Mouse (Mus musculus) kidney, adult 2 months (tissue): Measurements from ENCODE around the gene Mgl2.
"Not testable (repeated sequence)": the region's sequence is repeated elsewhere in the genome, so short reads cannot be mapped to it uniquely, and the experiment has no call there.

Experiments
- CTCF ChIP-seq: fragments of 200-500 bp; conservative IDR thresholded peaks from 2 replicates; pipeline ENCODE4 v1.5.1; 2011; ENCODE audit warnings: low read depth, mild to moderate bottlenecking, control low read depth, low read length, moderate library complexity, mixed read lengths; ENCODE audit not compliant: insufficient read depth, insufficient read length
- POLR2A ChIP-seq: fragments of 200-500 bp; IDR thresholded peaks from one replicate; pipeline ENCODE4 v1.6.1; 2011; ENCODE audit warnings: low read depth, low read length, control low read depth

- not testable (repeated sequence) for TF ChIP-seq POLR2A, CTCF
Observed at GRCm38 (mm10) chr11:70135001-70135400, 4.9 kb downstream of the Mgl2 start.
